Mouse (Mus musculus) gastrocnemius, adult 18-20 months (tissue): Measurements from ENCODE around the gene Nme8. TPM values are rescaled to one million over a fixed set of nuclear protein-coding genes. Genes with fewer than 3 reads are reported as not detected.

Source experiments
- DNase-seq: peaks from one replicate; pipeline ENCODE4 v3.0.0; 2021; ENCODE audit warnings: low spot score
- total RNA-seq, 2 experiments: library from RNA; stranded (reverse); gene quantifications; 2 replicates each; pipeline ENCODE4 v1.2.3; 2021

Nme8 gene
- total RNA-seq, 2 experiments from 2014 or later: not detected

DNA sequence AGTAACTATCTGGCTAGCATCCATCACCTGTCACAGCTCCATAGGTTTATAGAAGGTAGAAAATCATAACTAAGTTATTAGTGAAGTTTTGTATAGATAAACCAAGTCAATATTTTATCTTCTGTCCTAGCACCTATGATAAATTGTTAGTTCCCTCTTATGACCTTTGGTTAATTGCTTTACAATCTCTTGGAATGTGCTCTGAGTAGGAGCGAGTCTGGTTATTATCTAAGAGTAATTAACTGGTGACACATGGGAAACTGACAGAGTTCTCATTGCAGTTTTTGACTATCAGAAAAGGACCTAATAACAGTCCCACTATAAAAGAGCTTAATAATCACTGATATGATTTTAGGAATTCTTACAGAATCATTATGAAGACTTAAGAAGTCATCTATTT is 54.1 kb downstream of the Nme8 start:
- no peak for DNase-seq

DNA sequence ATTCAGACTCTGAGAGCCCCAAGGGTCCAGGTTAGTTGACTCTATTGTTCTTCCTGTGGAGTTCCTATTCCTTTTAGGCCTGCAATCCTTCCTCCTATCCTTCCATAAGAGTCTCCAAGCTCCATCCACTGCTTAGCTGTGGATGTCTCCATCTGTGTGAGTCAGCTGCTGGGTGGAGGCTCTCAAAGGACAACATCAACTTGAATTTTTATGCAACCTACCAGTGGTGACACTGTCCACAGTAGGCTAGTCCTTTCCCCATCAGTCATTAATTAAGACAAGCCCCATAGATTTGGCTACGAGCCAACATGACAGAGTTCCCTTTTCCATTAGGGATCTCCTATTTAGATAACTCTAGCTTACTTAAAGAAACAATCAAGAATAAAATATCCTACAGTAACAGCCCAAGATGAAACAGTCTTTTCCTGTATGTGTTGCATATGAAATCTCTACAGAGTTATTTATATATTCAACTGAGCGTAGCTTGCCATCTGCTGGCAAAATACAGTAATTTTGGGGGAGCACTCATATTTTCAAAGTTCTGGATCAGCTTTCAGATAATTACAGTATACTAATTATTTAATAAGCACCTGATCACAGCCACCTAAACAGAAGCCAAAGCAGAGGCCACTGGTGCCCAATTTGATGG is 57.3 kb downstream of the Nme8 start:
- DNase-seq: no peak

DNA sequence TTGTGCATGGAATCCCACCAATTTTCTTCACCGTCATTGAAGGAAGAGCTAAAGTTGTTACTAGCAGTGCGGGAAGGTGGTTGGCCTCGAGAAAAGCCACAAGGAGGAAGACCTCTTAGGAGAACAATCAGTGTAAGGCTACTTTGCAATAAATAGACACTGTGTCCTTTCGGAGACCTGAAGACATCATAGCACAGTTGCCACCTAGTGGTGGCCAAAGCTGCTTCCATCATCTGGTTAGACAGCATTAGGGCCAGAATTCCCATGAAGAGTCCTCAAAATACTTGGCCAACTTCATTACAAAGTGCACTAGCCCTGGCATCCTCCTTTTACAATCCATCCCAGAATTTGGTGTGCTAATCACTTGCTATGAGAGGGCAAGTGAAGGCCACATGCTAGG is 61.5 kb downstream of the Nme8 start:
- no peak for DNase-seq

DNA sequence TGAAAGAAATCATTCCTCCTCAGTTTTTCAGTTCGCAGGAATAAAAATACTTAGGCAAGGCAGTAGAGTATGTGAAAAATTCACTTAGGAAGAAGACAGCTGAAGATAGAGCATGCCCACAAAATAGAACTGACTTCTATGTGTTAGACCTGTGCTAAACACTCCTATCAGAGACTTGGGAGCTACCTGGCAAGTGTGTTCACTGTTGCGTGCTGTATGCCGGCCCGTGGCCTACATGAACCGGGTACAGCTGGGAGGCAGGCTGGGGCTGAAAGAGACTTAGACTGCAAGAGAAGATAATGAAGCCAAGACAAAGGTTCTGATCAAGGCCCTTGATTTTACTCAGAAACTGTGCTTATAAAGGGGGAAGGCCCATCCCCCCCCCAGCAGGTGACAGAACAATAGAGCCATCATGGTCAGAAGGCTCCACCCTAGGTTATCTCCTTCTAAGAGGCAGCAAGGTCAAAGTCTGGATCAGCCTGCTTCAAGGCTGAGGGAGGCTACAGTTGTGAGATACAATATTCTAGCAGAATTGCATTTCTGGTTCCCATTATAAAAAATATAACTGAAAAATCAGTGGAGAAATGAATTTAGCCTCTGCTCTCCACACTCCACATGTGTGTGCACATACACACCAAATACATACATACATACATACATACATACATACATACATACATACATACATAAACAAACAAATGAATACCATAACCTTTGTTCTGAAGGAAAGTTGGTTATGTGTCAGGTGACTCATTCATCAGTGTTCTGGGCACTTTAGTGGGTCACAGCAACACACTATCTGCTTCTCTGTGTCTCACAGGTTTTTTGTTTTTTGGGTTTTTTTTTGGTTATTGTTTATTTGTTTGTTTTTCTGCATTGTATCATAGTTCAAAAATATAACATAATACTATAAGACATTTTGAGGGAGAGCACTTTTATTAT is 66.6 kb downstream of the Nme8 start:
- no peak for DNase-seq

DNA sequence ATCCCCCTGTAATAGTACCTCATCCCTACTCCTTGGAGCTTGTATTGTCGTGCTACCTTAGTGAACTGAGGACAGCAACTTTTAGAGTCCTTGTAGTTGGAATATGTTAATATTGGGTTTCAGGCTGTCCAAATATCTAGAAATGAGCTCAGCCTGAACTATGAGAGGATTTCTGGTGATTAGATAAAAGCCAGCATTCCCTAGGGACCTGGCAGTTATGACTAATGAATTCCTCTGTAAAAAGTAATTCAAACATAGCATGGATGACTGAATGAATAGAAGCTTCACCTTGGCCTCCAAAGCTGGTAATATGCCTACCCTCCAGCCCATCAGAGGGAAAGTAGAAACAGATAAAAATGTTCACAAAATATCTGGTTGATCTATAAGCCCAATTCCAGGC is 71.1 kb downstream of the Nme8 start:
- no peak for DNase-seq

DNA sequence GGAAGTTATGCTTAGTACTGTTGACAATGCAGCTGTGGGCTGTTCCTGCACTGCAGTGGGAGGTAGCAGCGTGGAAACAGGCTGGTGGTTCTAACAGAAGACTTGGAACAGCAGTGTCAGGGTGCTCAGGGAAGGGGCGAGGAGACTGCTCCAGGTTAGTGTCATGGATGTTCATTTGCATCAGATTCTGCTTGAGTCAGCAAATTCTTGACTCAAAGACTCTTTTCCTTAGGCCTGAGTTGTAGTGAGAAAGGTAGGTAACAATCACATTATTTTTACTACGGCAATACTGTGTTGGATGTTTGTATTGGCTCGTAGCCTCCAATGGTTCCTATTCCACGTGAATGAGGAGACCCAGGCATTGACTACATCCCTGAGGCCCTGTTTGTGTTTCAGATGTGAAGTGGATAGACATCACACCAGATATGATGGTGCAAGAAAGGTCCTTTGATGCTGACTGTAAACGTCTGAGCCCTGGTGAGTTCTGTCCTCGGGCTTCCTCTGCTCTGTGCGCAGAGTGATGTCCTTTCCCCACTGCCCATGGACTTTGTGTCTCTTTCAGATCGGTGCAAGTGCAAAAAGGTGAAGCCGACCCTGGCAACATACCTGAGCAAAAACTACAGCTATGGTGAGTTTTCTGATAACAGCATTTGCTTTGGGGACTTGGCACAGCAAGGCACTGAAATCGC is 72.8 kb downstream of the Nme8 start:
- DNase-seq: no peak

DNA sequence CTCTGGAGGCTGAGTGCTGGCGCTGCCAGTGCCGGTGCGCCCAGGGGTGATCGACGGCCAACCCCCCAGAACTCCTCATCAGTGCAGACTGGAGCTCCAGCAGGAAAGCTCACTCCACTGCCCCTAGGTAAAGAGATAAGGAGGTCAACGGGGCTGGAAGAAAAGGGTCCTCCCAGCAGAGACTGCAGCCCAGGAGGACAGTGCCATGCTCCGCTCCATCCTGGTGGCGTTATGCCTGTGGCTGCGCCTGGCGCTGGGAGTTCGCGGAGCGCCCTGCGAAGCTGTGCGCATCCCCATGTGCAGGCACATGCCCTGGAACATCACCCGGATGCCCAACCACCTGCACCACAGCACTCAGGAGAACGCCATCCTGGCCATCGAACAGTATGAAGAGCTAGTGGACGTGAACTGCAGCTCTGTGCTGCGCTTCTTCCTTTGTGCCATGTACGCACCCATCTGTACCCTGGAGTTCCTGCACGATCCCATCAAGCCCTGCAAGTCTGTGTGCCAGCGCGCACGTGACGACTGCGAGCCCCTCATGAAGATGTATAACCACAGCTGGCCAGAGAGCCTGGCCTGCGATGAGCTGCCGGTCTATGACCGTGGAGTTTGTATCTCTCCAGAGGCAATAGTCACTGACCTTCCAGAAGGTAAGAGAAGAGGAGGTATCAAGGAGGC is 74.2 kb downstream of the Nme8 start:
- no peak for DNase-seq

DNA sequence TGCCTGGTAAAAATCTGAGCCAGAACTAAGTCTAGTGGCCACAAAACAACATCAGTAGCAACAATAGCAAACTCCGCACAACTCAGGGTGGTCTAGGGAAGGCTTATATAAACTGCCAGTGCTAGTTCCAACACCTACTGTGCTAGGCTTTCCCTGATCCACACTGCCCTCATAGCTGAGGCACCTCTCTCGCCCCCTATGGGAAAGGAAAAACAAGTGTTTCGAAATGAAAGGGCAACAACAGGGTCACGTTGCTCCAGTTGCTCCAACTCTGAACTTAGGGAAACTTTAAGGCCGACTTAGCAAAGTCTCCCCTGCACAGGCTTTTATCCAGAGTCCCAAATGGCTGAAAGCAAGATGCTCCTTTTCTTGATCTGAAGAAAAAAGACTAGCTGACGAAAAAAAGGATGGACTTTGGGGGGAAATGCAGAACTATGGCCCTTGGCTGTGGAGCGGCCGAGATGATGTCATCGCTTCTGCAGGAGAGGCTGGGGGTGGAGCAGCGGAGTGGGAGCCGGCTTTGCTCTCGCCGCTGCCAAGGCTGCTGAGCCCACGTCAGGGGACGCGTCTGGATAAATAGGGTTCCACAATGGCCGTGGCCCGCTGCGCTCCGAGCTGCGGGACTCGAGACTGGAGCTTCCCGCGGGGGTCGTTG is 74.9 kb downstream of the Nme8 start, which contains the start of gene Sfrp4:
Sfrp4 (plus strand) TSS at position 532 of the 655 bp plus-strand sequence.
- peak; percentile 45 for DNase-seq

DNA sequence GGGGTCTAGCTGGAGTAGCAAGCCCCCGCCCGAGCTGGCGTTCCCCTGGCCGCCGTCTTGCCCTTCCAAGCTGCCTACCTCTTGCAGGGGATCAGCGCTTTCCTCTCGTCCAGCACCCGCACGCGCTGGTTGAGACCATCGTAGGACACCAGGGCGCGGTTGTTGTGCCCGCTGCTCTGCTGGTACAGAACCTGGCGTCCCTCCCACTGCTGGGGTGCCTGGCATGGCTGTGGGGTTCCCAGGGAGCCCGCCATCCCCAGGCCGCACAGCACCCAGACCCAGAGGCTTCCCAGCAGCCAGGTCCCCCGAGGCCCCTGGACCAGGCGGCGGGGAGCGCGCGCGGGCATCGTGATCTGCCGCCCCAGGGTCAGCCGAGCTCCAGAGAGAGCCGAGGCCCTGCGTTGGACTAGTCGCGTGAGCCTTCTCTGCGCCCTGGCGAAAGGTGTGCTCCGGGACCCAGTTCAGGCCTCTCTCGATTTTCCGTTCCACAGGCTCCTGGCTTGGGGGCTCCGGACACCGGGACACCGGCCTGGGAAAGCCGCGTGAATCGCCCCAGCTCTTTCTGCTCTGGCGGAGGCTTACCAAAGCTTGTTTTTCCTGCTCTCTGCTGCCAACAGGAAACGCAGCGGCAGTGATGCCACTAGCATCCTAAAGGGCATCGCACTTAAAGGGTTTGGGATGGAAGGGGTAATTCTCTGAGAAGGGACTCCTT is 78.2 kb downstream of the Nme8 start, which contains the start of gene Epdr1:
Epdr1 (minus strand) TSS at position 712 of the 712 bp plus-strand sequence.
- DNase-seq: peak; percentile 67

DNA sequence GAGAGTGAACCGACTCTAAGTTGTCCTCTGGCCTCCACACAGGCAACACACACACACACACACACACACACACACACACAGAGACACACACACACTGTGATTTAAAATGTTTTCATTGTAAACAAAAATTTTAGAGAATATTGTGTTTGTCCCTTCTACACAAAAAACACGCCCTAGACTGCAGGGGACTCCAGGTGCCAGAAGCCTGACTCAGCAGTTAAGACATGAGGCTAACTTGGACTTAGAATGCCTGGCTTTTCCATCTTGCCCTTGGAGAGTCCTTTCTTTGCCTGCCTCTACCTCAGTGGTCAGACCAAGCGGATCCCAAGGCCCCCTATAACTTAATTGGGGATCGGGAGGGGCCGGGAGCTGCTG is 78.8 kb downstream of the Nme8 start:
- DNase-seq: peak; percentile 25

DNA sequence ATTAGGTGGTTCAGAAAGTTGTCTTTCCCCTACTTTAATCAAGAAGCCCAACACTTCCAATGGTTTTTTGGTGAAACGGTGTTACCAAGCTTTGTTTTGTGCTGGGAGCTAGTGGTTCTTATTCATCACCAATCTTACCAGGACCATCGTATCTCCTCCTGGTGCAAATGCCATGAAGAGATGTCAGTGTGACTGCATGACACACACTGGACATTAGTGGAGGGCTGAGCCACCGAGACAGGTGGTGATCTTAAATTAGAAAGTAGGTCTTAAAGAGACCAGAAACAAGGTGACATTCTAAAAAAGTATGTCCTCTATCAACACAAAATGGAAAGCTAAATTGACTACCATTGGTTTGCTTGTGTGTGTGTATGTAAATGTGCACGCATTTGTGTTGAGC is 79.5 kb downstream of the Nme8 start:
- peak; percentile 51 for DNase-seq

DNA sequence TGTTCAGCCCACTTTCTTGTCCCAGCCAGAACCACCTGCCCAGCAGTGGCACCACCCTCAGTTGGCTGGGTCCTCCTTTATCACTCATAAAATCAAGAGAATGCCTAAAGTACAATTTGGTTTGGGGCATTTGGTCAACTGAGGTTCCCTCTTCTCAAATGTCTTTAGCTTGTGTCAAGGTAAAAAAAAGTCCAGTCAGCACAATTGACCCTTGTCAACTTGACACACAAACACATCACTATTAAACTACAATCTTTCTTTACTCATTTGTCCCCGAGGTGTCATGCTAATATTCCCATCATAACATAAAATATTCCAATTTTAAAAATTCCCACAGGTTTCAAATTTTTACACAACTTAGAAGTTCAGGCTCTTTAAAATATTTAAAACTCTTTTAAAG is 83.3 kb downstream of the Nme8 start:
- DNase-seq: no peak

DNA sequence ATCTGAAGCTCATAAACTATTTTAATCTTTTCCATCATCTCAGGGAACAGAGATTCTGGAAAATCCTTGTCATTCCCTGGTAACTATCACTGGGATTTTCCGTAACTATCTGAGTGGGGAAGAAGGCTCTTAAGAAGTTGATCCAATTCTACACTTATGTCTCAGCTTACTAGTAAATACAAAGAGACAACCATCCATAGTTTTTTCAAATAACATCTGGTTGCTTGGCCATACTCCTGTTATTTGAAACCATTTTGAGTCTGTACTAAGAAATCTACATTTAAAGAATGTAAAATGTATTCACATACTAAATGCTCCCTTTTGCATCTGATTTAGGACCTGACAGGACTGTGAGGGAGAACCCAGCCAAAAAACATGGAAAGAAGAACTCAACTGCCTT is 84.2 kb downstream of the Nme8 start:
- DNase-seq: no peak

DNA sequence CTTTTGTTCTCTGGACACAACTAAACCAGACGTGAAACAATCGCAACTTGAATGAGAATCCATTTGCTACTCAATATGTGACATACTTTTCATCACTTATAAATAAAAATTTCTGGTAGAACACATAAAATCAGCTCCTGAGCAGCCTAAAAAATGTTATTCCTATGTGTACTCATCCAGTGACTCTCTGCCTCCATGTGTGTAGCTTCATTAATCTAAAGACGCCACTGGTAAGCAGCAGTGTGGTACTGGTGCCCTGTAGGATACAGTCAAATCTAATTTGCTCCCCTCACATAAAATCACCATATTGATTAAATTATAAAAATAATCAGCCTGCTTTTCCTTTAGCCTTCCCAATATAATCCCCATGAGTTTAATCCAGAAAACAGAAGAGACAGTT is 84.6 kb downstream of the Nme8 start:
- DNase-seq: no peak

DNA sequence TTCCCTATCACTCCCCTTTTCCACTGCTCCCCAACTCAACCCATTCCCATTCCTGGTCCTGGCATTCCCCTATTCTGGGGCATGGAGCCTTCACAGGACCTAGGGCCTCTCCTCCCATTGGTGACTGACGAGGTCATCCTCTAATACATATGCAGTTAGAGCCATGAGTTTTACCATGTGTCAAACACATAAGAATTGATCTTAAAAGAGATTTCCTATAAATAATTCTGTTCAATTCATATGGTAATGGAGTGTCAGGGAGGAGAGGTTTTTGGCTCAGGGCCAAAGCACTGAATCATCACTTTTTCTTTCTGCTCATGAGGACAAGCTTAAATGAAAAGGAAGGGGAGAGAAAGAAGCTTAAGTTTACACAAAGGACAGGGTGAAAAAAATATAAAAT is 85.2 kb downstream of the Nme8 start:
- DNase-seq: no peak

DNA sequence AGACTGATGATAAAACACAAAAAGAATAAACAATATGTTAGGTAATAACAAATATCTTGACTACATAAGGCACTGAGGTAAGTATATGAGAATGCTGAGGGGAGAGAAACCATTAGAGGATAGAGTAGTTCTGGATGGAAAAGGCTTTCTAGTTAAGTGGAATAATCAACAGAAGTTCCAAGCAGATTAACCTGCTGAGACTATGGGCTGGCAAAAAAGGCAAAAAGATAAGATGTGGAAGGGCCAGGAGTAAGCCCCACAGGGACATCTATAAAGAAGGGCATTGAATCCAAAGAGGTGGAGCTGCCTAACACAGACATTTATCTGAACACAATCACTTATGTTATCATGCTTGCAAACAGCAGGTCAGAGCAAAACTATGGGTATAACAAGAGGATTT is 89.5 kb downstream of the Nme8 start:
- no peak for DNase-seq

DNA sequence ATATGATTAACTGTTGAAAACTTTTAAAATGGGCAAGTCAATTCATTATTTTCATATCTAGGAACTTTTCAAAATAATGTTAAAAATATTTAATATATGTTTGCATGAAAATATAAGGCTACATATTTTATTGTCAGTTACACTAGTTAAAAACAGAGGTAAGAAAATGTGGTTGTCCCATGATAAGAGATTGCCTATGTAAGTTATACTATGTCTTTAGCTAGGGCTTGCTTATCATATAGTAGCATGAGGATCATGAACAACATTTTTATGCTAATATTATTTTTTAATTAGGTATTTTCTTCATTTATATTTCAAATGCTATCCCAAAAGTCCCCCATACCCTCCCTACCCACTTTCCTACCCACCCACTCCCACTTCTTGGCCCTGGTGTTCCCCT is 92.7 kb downstream of the Nme8 start:
- DNase-seq: no peak

DNA sequence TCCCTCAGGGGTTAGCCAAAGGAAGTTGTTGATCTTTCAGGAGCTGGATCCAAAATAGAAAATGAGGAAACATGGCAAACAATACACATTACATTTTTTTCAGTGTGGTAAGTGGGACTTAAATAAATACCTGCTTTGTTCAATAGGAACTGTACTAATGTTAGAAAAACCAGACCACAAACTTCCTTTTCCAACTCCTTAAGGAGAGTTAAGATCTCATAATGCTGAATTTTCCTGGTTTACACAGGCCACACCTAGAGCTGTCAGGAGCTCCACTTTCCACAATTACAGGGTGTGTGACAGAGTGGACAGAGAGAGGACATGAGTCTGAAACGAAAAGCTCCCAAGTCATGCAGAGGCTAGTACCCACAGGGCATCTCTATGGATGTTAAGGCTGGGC is 93.9 kb downstream of the Nme8 start:
- no peak for DNase-seq

DNA sequence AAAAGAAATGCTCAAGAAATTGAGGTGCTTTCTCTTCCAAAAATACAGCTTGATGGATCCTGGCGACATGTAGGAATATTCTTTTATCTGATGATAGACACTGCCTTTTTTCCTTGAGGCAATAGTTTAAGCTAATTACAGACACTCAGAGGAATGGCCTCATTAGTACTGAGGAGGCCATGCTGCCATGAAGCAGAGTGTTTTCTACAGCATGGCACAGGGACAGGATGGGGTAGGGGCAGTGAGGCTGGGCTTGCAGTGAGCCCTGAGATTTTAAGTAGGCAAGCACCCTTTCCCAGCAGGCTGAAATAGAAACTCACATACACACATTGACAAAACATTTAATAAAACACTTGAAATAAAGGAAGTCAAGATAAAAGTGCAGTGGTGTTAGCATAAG is 95.1 kb downstream of the Nme8 start:
- DNase-seq: no peak

DNA sequence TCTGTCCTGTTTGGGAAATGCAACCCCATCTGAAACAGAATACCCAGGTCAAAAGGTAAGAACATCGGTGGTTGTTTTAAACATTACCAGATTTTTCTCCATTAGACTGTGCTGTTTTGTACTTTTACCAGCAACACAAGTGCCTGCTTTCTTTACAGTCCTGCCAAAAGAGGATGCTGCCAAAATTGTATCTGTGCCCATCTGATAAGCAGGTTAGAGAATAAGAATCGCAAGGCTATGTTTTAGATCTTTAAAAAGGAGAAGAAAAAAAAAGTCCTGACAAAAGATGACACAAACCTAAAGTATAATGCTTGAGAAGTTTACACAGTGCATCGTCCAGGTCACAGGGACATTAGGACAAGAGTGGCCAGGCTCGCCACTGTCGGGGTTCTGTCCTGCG is 98.4 kb downstream of the Nme8 start:
- no peak for DNase-seq

DNA sequence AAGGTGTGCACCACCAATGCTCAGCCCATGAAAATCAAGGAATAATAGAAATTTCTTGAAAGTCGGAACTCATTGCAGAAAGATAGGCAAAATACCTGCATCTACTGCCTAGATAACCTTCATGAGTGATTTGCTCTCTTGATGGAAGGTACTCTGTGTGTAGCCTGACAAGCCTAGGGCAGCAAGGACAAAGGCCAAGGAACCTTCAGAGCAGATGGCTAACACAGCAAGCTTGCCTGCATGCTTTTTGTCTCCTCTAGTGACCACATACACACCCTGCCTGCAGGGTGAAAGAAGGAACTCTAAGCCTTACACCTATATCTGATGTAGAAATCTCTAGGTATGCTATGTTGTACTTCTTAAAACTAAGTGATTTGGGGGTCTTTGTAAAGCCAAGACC is 102.5 kb downstream of the Nme8 start:
- DNase-seq: no peak
